Mouse (Mus musculus) lung, postnatal 4 days (tissue): ENCODE data around the gene Rnf5.
A peak's percentile ranks its signal among the peaks of the same experiment; 100 is the strongest.

Experiments
- DNase-seq, 2 experiments: peaks; one replicate each; pipeline ENCODE4 v3.0.0; 2021

Rnf5 gene

DNA sequence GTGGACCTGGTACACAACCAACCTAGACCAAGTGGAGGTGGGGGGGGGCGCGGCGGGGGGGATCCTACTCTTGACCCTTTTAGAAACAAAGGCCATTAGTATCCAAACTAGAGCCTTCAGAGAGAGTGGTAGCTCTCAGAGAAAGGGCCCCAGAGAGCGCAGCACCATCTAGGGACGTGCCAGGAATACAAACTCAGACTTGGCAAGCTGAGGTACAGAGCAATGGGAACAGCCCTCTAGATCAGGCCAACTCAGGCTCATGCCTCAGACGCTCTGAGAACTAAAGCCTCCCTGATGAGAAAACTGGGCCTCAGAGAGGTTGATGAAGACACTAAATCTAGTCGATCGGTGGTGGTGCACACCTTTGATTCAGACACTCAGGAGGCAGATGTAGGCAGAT, 18.4 kb downstream of the Rnf5 start:
- DNase-seq, result no peak

DNA sequence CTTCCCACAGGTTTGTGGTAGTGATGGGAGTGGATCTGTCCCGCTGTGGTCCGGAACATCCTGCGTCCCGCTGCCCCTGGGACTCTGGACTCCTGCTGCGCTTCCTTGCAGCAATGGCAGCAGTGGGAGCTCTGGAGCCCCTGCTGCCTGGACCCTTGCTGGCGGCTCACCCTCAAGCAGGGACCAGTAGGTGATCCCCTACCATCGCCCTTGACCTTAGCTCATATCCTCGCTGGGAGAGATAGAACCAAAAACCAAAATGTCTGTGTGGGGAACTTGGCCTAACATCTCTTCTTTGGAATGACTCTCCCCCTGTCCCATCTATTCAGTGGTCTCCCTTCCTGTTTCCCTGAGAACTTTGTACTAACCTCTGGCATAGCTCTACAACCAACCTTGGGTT, 19.7 kb downstream of the Rnf5 start:
- no peak for DNase-seq

DNA sequence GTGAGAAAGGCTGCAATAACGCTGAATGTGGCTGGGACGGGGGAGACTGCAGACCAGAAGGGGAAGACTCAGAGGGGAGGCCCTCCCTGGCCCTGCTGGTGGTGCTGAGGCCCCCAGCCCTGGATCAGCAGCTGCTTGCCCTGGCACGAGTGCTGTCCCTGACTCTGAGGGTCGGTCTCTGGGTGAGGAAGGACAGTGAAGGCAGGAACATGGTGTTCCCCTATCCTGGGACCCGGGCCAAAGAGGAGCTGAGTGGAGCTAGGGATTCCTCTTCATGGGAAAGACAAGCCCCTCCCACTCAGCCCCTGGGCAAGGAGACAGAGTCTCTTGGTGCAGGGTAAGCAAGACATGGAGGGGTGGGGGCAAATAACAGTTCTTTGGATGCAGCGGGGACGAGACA, 20.1 kb downstream of the Rnf5 start:
- peak in 1 of 2 experiments; percentile 57 for DNase-seq

DNA sequence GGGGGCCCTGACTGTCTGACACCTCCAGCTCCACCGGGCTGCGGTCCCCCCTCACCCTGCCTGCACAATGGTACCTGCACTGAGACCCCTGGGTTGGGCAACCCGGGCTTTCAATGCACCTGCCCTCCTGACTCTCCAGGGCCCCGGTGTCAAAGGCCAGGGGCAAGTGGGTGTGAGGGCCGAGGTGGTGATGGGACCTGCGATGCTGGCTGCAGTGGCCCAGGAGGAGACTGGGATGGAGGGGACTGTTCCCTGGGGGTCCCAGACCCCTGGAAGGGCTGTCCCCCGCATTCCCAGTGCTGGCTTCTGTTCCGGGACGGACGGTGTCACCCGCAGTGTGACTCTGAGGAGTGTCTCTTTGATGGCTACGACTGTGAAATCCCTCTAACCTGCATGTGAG, 21.0 kb downstream of the Rnf5 start:
- DNase-seq, result no peak

DNA sequence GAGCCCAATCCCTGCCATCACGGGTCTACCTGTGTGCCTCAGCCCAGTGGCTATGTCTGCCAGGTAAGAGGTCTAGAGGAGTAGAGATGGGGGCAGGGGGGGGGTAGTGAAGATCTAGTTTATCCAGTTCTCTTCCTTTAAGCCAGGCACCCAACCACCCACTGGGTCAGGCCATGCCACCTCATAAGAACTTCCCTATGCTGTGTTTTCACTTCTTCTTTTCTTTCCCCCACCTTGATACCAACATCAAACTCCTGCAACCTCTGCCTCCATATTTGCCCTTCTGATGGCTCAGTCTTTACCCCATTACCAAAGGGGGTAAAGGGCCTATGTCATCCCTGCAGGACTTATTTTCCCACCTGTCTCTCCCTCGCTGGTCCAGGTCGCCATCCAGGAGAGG, 25.4 kb downstream of the Rnf5 start:
- no peak for DNase-seq

DNA sequence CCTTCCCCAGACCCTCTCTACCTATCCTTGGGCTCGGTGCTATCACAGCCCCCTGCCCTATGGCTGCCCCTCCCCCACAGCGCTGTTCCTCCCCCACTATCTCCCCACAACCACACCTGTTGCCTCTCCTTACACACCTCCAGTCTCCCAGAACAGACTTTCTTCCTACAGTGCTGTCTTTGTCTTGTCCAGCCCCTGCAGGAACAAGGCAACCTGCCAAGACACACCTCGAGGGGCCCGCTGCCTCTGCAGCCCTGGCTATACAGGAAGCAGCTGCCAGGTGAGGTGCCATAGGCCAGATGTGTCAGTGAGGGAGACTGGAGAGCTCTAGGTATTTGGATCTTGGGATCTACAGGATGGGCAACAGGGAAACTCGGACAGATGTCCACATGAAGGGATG, 26.9 kb downstream of the Rnf5 start:
- DNase-seq, result no peak

DNA sequence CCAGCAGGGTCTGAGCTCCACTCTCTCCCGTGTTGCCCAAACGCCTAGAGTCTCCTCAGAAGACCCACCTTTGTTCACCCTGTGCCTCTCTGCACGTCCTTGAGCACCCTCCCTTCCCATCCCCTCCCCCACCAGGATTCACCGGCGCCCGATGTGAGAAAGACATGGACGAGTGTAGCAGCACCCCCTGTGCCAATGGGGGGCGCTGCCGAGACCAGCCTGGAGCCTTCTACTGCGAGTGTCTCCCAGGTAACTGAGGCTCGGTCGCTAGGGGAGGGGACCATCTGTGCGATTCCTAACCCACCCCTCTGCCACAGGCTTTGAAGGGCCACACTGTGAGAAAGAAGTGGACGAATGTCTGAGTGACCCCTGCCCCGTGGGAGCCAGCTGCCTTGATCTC, 31.1 kb downstream of the Rnf5 start:
- DNase-seq, result no peak

DNA sequence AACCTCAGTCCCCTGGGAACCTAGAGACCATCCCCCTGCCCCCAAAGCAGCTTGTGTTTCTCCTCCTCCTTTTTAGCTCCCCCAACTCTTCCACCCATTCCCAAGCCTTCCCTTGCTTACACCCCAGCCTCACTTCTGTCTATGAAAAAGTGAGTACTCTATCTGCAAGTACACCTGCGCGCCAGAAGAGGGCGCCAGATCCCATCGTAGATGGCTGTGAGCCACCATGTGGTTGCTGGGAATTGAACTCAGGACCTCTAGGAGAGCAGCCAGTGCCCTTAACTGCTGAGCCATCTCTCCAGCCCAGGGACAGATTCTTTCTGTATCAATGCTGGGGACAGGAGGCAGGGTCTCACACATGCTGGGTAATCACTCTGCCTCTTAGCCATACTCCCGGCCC, 31.6 kb downstream of the Rnf5 start:
- DNase-seq, result no peak

DNA sequence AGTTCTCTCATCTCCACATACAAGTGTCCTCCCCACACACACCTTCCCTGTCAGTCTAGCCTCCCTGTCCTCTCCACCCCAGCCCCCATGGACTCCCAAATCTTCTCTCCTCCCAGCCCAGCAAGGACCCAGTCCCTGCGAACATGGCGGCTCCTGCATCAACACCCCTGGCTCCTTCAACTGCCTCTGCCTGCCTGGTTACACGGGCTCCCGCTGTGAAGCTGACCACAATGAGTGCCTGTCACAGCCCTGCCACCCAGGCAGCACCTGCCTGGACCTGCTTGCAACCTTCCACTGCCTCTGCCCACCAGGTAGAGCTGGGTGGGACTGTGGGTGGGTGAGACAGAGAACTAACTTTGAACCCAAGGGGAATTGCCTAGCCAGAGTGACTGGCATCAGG, 33.6 kb downstream of the Rnf5 start:
- no peak for DNase-seq

DNA sequence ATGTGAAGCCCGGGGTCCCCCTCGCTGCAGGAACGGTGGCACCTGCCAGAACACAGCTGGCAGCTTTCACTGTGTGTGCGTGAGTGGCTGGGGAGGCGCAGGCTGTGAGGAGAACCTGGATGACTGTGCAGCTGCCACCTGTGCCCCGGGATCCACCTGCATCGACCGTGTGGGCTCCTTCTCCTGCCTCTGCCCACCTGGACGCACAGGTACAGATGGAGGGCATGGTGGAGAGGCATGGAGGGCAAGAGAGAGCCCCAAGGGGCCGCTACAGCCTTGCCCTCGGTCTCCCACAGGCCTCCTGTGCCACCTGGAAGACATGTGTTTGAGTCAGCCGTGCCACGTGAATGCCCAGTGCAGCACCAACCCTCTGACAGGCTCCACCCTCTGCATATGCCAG, 35.1 kb downstream of the Rnf5 start:
- DNase-seq, result no peak

DNA sequence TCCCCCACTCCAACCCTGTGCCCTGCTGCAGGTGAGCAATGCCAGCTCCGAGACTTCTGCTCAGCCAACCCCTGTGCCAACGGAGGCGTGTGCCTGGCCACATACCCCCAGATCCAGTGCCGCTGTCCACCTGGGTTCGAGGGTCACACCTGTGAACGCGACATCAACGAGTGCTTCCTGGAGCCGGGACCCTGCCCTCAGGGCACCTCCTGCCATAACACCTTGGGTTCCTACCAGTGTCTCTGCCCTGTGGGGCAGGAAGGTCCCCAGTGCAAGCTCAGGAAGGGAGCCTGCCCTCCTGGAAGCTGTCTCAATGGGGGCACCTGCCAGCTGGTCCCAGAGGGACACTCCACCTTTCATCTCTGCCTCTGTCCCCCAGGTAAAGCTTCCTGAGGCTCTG, 36.2 kb downstream of the Rnf5 start:
- no peak for DNase-seq

DNA sequence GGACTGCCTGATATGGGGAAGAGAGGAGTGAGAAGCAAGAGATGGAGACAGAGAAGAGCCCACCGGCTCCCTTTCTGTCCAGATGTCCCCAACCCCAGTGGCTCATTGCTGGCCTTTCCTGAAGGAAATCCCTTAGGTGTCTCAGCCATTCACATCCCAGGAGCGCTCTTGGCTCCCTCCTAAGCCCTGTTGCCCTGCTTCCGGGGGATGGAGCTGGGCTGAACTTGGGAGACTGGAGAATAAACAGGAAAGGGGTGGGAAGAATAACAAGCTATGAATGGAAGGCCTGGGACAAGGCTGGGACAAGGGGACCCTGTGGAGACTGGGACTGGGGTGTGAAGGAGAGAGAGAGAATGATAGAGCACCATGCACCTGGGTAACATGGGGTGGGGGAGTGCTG, 38.7 kb downstream of the Rnf5 start:
- DNase-seq, result peak; percentile 67 to 83

DNA sequence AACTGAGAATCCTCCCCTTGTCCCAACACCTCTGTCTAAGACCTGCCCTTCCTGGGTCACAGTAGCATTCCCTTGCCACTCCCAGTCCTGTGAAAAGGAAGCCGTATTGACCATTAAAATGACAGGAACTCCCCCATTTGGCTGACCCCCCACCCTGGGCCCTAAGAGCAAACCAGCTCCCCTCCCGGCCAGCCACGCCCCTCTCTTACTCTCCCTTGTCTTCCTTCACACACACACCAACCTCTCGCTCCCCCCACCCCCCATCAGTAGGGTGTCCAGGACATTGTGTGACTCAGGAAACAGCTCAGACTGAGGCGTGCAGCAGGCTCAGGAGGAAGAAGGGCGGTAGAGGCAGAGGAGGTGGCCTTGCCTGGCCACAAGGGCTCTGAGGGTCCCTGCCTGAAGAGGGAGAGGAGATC, 39.5 kb downstream of the Rnf5 start, which contains the start of gene Notch4:
Gene Notch4 (plus strand): TSS at position 266 of the 419 bp plus-strand sequence.
- peak; percentile 70 to 85 for DNase-seq

DNA sequence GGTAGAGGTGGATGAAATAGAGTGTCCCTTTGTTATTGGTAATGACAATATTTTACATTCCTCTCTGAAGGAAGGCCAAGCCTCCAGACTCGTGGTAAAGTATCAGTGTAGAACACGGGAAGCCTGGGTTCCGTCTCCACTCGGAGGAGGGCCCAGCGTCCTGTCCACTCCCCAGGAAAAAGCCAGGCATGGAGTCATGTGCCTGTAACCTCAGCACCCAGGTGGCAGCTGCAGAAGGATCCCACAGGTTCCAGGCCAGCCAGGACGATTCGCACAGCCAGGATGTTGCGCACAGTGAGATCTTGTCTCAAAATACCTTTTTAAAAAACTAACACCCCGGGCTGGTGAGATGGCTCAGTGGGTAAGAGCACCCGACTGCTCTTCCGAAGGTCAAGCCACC, 40.1 kb downstream of the Rnf5 start:
- DNase-seq, result no peak

DNA sequence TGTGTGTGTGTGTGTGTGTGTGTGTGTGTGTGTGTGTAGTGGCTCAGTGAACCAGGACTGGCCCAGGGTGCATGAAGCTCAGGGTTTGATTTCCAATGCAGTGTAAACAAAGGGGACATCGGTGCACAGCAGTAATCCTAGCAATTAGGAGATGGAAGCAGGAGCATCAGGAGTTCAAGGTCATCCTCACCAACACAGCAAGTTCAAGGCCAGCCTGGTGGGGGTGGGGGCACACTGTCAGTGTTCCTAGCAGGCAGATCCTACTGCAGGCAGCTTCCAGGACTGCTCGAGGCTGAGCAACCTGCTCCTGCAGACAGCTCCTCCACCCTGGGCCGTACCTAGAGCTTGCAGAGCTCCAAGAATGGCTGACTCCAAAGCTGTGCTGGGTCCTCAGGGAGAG, 40.9 kb downstream of the Rnf5 start:
- no peak for DNase-seq

DNA sequence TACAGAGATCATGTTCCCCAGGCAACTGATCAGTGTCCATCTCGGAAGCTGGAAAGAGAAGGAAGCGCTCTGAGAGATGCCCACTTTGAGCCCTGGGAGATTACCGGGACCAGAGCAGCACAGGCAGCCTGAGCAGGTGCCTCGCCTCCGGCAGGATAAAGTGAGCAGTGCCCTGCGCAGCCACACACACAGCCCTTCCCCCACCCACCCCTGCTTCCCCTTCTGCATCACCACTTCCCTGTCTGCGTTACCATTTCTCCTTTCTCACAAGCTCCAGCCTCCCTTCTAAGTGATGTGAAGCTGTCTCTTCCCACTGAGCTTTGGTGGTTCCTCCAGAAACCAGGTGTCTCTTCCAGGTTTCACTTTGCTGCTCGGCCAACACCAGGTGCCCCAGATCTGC, 42.3 kb downstream of the Rnf5 start:
- DNase-seq, result no peak

DNA sequence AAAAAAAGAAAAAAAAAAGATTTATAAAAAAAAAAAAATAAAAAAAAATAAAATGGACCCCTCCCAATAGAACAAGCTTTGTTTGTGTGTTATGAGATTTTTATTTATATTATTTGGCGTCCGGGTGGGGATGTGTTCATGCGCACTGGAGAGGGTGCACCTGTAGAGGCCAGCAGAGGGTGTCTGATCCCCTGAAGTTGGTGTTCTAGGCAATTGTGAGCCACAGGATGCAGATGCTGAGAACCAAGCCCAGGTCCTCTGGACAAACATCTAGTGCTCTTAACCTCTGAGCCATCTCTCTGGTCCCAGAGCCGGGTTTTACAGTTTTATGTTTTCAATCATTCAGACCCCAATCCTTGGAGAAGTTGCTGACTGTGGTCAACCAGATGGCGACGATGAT, 43.1 kb downstream of the Rnf5 start:
- DNase-seq, result no peak

DNA sequence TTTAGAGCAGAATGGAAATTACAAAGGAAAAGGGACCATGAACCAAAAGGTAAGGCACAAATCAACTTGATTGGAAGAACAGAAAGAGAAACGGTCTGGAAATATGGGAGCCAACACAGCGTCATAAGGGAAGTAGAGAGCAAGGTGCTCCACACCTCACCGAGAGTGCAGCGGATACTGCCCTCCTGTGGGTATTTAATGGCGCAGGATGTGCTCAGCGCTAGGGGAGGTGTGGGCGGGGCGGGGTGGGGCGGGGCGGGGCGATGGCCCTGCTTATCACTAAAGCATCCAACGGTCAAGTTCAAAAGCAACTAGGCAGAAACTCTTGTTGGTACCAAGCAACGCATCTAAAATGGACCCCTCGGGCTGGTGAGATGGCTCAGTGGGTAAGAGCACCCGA, 43.6 kb downstream of the Rnf5 start:
- no peak for DNase-seq

DNA sequence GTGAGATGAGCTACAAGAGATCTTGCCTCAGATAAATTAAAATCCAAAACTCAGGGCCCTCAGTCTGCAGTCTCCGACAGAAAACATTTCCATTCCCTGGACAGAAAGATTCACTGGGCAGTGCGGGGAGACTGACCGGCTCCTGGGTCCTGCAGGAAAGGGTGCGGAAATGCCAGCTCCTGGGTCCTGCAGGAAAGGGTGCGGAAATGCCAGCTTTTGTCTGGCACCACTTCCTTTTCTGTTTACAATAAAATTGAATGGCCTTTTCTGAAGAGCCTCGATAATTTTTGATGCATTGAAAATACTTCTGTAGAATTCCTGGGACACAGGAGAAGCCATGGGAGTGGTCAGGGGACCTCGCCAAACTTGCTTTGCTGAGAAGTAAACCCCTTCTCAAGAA, 44.4 kb downstream of the Rnf5 start:
- peak; percentile 29 to 51 for DNase-seq

DNA sequence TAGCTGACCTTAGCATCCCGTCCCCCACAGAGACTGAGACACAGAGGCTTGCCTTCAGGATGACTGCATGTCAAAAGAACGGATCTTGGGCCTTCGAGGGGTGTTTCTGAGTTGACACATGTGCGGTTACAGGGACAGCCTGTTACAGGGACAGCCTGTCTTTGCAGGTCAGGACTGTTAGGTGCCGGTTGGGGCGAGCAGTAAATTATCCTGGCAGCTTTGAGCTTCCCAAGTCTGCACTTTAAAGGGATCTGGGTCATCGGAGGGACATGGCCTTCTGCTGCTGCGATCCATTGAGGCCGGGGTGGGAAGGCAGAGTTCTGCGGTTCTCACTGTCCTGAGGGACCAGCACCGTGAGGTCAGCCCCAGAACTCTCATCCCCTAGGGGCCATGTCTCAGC, 46.1 kb downstream of the Rnf5 start:
- DNase-seq, result no peak

DNA sequence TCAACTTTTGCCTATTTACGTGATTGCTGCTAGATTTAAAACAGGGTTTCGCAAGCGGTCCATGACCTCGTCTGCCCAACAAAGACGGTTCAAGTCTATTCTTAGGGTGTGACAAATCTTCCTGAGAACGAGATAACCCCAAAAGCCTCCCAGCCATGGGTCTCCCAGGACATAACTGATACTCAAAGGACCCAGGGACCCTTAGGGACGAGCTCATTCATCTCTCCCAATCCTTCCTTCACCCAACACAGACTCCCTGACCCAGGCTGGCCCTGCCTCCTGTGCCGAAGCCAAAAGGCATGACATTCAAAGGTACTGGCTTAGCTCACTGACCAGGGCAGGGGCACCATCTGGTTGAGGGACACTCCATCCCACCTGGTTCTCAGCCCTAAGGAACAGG, 47.1 kb downstream of the Rnf5 start:
- no peak for DNase-seq

DNA sequence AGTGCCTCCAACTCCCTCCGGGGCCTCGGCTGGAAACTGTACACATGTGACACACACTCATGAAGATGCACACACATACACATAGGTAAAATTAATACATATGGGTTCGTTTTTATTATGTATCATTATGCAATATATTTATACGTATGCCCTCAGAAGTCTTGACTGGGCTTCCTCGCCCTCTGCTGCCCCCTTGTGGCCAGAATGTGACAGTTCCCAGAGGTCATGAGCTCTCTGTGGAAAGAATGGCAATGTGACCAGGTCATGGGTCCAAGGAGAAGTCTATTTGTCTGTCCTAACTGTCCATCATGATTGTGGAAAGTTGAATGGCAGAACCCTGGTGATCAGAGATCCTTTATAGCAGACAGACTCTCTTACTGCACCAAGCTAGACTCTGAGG, 48.0 kb downstream of the Rnf5 start:
- DNase-seq, result peak; percentile 76 to 87
